Mouse (Mus musculus): ENCODE measurements around the gene Gm20518. TPM values are rescaled to one million over a fixed set of nuclear protein-coding genes. Genes with fewer than 3 reads are reported as not detected.

Gene Gm20518
- polyA plus RNA-seq, 1 experiment from 2014 or later: not detected

GRCm38 (mm10) chr16:17865293-17865692, 26.2 kb downstream of the Gm20518 start:
- Histone ChIP-seq H3K27me3 (ENCODE audit: control insufficient read depth, insufficient read depth, low read length) (no peaks in the 10 kb centered on the region), H3K9me3 (ENCODE audit: control insufficient read depth, low read length) (no peaks in the 10 kb centered on the region), H3K4me3 (ENCODE audit: low read depth, low read length) (no peak overlapping the region), H3K4me2 (replicated peaks; ENCODE audit: low read depth) (no peak overlapping the region), H3K27ac (replicated peaks) (no peak overlapping the region), H3K36me3 (ENCODE audit: control insufficient read depth, insufficient read depth, low read length) (peaks cover 7% of the 10 kb centered on the region; the same call in 1 of the 2 replicates), H3K4me1 (replicated peaks; ENCODE audit: control insufficient read depth, insufficient read depth) (no peaks in the 10 kb centered on the region), H3K9ac (ENCODE audit: low read length) (no peak overlapping the region)
- ATAC-seq (ENCODE audit: low FRiP score, low TSS enrichment) (peak; percentile 64), DNase-seq (ENCODE audit: low spot score) (no peak)
- 50% methylated on average over 2 of the region's 2 CpGs for WGBS
- no peak for TF ChIP-seq CTCF (IDR thresholded peaks at IDR 0.05; ENCODE audit: low read depth)
- no peak for TF ChIP-seq EP300 (optimal IDR thresholded peaks at IDR 0.05)

DNA sequence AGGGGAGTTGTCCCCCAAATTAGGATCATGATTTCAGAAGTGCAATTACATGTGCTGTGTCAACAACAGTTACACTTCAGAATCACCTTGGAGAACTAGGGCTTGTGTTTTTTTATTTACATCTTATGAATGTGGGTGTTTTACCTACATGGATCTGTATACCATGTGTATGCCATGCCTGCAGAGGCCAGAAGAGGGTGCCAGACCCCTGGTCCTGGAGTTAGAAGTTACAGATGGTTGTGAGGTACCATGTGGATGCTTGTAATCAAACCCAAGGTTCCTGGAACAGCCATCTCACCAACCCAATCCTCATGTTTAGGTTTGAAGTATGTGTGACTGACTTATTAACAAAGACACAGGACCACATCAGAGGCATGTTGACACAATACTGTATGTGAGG, 32.9 kb downstream of the Gm20518 start:
- TF ChIP-seq CTCF (IDR thresholded peaks at IDR 0.05; ENCODE audit: low read depth): peak; percentile 81
- no peak for TF ChIP-seq EP300 (optimal IDR thresholded peaks at IDR 0.05)
- no peak overlapping the region for H3K9ac ChIP-seq (ENCODE audit: low read length)
- H3K4me1 ChIP-seq (replicated peaks; ENCODE audit: control insufficient read depth, insufficient read depth): no peaks in the 10 kb centered on the region
- peak; percentile 67 for DNase-seq (ENCODE audit: low spot score)
- H3K36me3 ChIP-seq (ENCODE audit: control insufficient read depth, insufficient read depth, low read length): peaks cover 38% of the 10 kb centered on the region
- H3K9me3 ChIP-seq (ENCODE audit: control insufficient read depth, low read length): no peaks in the 10 kb centered on the region
- H3K27me3 ChIP-seq (ENCODE audit: control insufficient read depth, insufficient read depth, low read length): no peaks in the 10 kb centered on the region
- H3K4me2 ChIP-seq (replicated peaks; ENCODE audit: low read depth): no peak overlapping the region
- peak; percentile 68 for ATAC-seq (ENCODE audit: low FRiP score, low TSS enrichment)
- no peak overlapping the region for H3K4me3 ChIP-seq (ENCODE audit: low read depth, low read length)
- H3K27ac ChIP-seq (replicated peaks): no peak overlapping the region

DNA sequence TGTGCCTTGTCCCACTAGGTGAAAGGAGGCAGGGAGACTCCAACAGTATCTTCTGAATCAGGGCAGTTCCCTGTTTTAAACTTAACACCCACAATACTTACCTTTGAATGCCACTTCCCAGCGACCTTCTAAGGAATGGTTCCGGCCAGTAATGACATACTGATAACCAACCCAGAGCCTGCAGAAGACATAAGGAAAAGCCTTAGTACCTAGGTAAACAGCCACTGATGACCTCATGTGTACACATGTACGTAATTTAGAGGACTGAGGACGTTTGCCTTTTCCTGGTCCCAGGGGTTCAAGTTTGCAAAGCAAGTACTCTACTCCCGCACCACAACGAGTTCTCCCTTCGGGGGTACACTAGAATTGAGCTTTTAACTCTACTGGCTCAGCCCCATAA, 34.3 kb downstream of the Gm20518 start:
- Histone ChIP-seq H3K27me3 (ENCODE audit: control insufficient read depth, insufficient read depth, low read length) (no peaks in the 10 kb centered on the region), H3K9ac (ENCODE audit: low read length) (no peak overlapping the region), H3K27ac (replicated peaks) (0 out of 2 replicates have a peak overlapping the region, but pooled peaks have one; percentile 35), H3K4me1 (replicated peaks; ENCODE audit: control insufficient read depth, insufficient read depth) (no peaks in the 10 kb centered on the region), H3K36me3 (ENCODE audit: control insufficient read depth, insufficient read depth, low read length) (peaks cover 44% of the 10 kb centered on the region), H3K4me3 (ENCODE audit: low read depth, low read length) (no peak overlapping the region), H3K9me3 (ENCODE audit: control insufficient read depth, low read length) (no peaks in the 10 kb centered on the region), H3K4me2 (replicated peaks; ENCODE audit: low read depth) (no peak overlapping the region)
- ATAC-seq (ENCODE audit: low FRiP score, low TSS enrichment): peak; percentile 83
- DNase-seq (ENCODE audit: low spot score): no peak
- 76% methylated on average over 7 of the region's 7 CpGs for WGBS
- TF ChIP-seq CTCF (IDR thresholded peaks at IDR 0.05; ENCODE audit: low read depth) (no peak), EP300 (optimal IDR thresholded peaks at IDR 0.05) (no peak)

- no peaks in the 10 kb centered on the region for H3K9me3 ChIP-seq (ENCODE audit: control insufficient read depth, low read length)
- no peak for TF ChIP-seq EP300 (optimal IDR thresholded peaks at IDR 0.05)
- TF ChIP-seq CTCF (IDR thresholded peaks at IDR 0.05; ENCODE audit: low read depth): no peak
- 81% methylated on average over 2 of the region's 2 CpGs for WGBS
- no peak for ATAC-seq (ENCODE audit: low FRiP score, low TSS enrichment)
- no peak overlapping the region for H3K9ac ChIP-seq (ENCODE audit: low read length)
- H3K4me1 ChIP-seq (replicated peaks; ENCODE audit: control insufficient read depth, insufficient read depth): no peaks in the 10 kb centered on the region
- H3K4me3 ChIP-seq (ENCODE audit: low read depth, low read length): no peak overlapping the region
- DNase-seq (ENCODE audit: low spot score): no peak
- H3K36me3 ChIP-seq (ENCODE audit: control insufficient read depth, insufficient read depth, low read length): peaks cover 47% of the 10 kb centered on the region
- H3K4me2 ChIP-seq (replicated peaks; ENCODE audit: low read depth): no peak overlapping the region
- H3K27me3 ChIP-seq (ENCODE audit: control insufficient read depth, insufficient read depth, low read length): no peaks in the 10 kb centered on the region
- H3K27ac ChIP-seq (replicated peaks): no peak overlapping the region
Observed at GRCm38 (mm10) chr16:17853263-17853662, 38.2 kb downstream of the Gm20518 start.

DNA sequence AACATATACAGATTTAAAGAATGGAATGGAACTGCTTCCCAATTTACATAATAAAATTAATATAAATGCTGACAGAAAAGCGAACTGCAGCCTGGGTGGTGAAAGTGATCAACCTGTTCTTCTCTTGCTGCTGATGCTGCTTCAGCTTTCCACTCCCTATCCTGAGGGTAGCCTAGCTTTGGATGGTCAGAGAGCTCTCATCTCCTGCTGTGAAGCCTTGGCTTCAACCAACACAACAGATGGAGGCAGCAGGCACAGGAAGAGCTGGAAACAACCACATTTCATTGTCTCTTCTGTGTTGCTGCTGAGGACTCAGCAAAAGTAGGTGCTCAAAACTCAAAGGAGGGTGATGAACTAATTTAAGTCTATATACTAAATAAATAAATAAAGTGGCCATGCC, 39.6 kb downstream of the Gm20518 start:
- 88% methylated on average over 1 of the region's 1 CpGs for WGBS
- H3K9ac ChIP-seq (ENCODE audit: low read length): no peak overlapping the region
- TF ChIP-seq EP300 (optimal IDR thresholded peaks at IDR 0.05): no peak
- TF ChIP-seq CTCF (IDR thresholded peaks at IDR 0.05; ENCODE audit: low read depth): no peak
- no peak for DNase-seq (ENCODE audit: low spot score)
- no peak overlapping the region for H3K4me2 ChIP-seq (replicated peaks; ENCODE audit: low read depth)
- H3K9me3 ChIP-seq (ENCODE audit: control insufficient read depth, low read length): no peaks in the 10 kb centered on the region
- peaks cover 36% of the 10 kb centered on the region for H3K36me3 ChIP-seq (ENCODE audit: control insufficient read depth, insufficient read depth, low read length)
- no peaks in the 10 kb centered on the region for H3K27me3 ChIP-seq (ENCODE audit: control insufficient read depth, insufficient read depth, low read length)
- H3K27ac ChIP-seq (replicated peaks): no peak overlapping the region
- H3K4me1 ChIP-seq (replicated peaks; ENCODE audit: control insufficient read depth, insufficient read depth): no peaks in the 10 kb centered on the region
- ATAC-seq (ENCODE audit: low FRiP score, low TSS enrichment): no peak
- no peak overlapping the region for H3K4me3 ChIP-seq (ENCODE audit: low read depth, low read length)

DNA sequence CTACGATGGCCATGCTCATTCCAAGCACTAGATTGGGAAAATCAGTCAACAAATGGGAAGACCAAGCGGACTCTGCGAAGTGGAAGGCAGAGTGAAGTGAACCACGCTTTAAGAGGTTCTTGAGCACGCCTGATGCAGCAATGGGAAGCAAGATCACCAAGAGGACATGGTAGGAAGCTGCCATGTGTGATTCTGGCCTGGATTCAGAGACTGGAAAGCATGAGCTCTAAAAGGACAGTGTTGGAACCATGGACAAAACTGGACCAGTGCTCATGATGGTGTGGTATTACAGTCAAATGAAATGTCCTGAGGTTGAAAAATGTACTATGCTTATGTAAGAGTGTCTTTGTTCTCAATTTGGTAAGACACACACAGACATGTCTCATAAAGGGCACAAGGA, 40.1 kb downstream of the Gm20518 start:
- peaks cover 35% of the 10 kb centered on the region for H3K36me3 ChIP-seq (ENCODE audit: control insufficient read depth, insufficient read depth, low read length)

More for the DNA sequence above, 40.1 kb downstream of the Gm20518 start:
- DNase-seq (ENCODE audit: low spot score): no peak
- TF ChIP-seq CTCF (IDR thresholded peaks at IDR 0.05; ENCODE audit: low read depth) (no peak), EP300 (optimal IDR thresholded peaks at IDR 0.05) (no peak)
- Histone ChIP-seq H3K27ac (replicated peaks) (no peak overlapping the region), H3K4me3 (ENCODE audit: low read depth, low read length) (no peak overlapping the region), H3K4me1 (replicated peaks; ENCODE audit: control insufficient read depth, insufficient read depth) (no peaks in the 10 kb centered on the region), H3K27me3 (ENCODE audit: control insufficient read depth, insufficient read depth, low read length) (no peaks in the 10 kb centered on the region), H3K9me3 (ENCODE audit: control insufficient read depth, low read length) (no peaks in the 10 kb centered on the region), H3K4me2 (replicated peaks; ENCODE audit: low read depth) (no peak overlapping the region), H3K9ac (ENCODE audit: low read length) (no peak overlapping the region)
- WGBS: 97% methylated on average over 5 of the region's 5 CpGs
- ATAC-seq (ENCODE audit: low FRiP score, low TSS enrichment): no peak
